Mouse (Mus musculus) liver, embryonic 16.5 days (tissue): ENCODE results near the gene Stk11. TPM values are rescaled to one million over a fixed set of nuclear protein-coding genes. Genes with fewer than 3 reads are reported as not detected.

Experiments
- ATAC-seq: fragments of 200-750 bp; cut with Nextera tagmentation; 2 replicates; pipeline ENCODE4 v1.8.0; 2017; ENCODE audit warnings: low read depth, mild to moderate bottlenecking, moderate number of reproducible peaks, moderate library complexity
- H3K27ac ChIP-seq: fragments of 300-500 bp; sonication (generic); 2 replicates; pipeline ENCODE4 v1.5.1; 2014; ENCODE audit warnings: mild to moderate bottlenecking, low read length
- H3K27me3 ChIP-seq: fragments of 300-500 bp; sonication (generic); 2 replicates; pipeline ENCODE4 v1.6.1; 2014; ENCODE audit warnings: low read depth, low read length, mixed read lengths; ENCODE audit not compliant: control insufficient read depth, insufficient read depth
- H3K36me3 ChIP-seq: fragments of 300-500 bp; sonication (generic); 2 replicates; pipeline ENCODE4 v1.6.1; 2014; ENCODE audit warnings: mild to moderate bottlenecking; ENCODE audit not compliant: control insufficient read depth, insufficient read depth
- H3K4me1 ChIP-seq: fragments of 300-500 bp; sonication (generic); 2 replicates; pipeline ENCODE4 v1.6.1; 2014; ENCODE audit warnings: low read depth, low read length, mixed read lengths; ENCODE audit not compliant: control insufficient read depth
- H3K4me2 ChIP-seq: fragments of 300-500 bp; sonication (generic); 2 replicates; pipeline ENCODE4 v1.6.1; 2014; ENCODE audit warnings: low read depth, low read length, mixed read lengths
- H3K4me3 ChIP-seq: fragments of 300-500 bp; sonication (generic); 2 replicates; pipeline ENCODE4 v1.5.1; 2014; ENCODE audit warnings: low read depth, mild to moderate bottlenecking, low read length
- H3K9ac ChIP-seq: fragments of 300-500 bp; sonication (generic); 2 replicates; pipeline ENCODE4 v1.6.1; 2014; ENCODE audit warnings: low read depth, low read length
- H3K9me3 ChIP-seq: fragments of 300-500 bp; sonication (generic); replicated peaks from 2 replicates; pipeline ENCODE4 v1.6.1; 2016; ENCODE audit warnings: low read length; ENCODE audit not compliant: control insufficient read depth
- WGBS: fragments of 180-500 bp; shearing (Covaris S2); extraction: QIAGEN DNeasy Blood & Tissue Kit; methylation state at CpG from one replicate; pipeline ENCODE4 v1.1.7; 2014; ENCODE audit not compliant: insufficient replicate concordance; 5-methylcytosine and 5-hydroxymethylcytosine counted together
- polyA plus RNA-seq: library from polyadenylated mRNA; unstranded; fragments of >200 nt; fragmentation: Nextera tagmentation; extraction: Ambion mirVana; gene quantifications from 2 replicates; pipeline ENCODE4 v1.2.1, GENCODE M21; 2015

The Stk11 gene
- polyA plus RNA-seq, 1 experiment from 2014 or later: 14.4 TPM

- Histone ChIP-seq H3K9me3 (no peaks in the 10 kb centered on the region), H3K9ac (peak overlapping the region; percentile 23), H3K4me1 (peaks cover 48% of the 10 kb centered on the region), H3K27me3 (peaks cover 54% of the 10 kb centered on the region), H3K4me3 (peak overlapping the region; percentile 26), H3K36me3 (no peaks in the 10 kb centered on the region), H3K27ac (no peak overlapping the region), H3K4me2 (peak overlapping the region; percentile 93)
- no peak for ATAC-seq
- WGBS: 4% methylated on average over 29 of the region's 29 CpGs
Measured at GRCm38 (mm10) chr10:80136952-80137625, 21.5 kb downstream of the Stk11 start.

- ATAC-seq: no peak
- H3K27ac ChIP-seq: no peak overlapping the region
- peaks cover 54% of the 10 kb centered on the region for H3K27me3 ChIP-seq
- H3K9me3 ChIP-seq: no peaks in the 10 kb centered on the region
- no peak overlapping the region for H3K9ac ChIP-seq
- H3K4me2 ChIP-seq: peak overlapping the region; percentile 93
- H3K4me1 ChIP-seq: peaks cover 53% of the 10 kb centered on the region
- peak overlapping the region; percentile 63 for H3K4me3 ChIP-seq
- H3K36me3 ChIP-seq: no peaks in the 10 kb centered on the region
- 6% methylated on average over 30 of the region's 33 CpGs for WGBS
Measured at GRCm38 (mm10) chr10:80137626-80138552, 22.3 kb downstream of the Stk11 start.

DNA sequence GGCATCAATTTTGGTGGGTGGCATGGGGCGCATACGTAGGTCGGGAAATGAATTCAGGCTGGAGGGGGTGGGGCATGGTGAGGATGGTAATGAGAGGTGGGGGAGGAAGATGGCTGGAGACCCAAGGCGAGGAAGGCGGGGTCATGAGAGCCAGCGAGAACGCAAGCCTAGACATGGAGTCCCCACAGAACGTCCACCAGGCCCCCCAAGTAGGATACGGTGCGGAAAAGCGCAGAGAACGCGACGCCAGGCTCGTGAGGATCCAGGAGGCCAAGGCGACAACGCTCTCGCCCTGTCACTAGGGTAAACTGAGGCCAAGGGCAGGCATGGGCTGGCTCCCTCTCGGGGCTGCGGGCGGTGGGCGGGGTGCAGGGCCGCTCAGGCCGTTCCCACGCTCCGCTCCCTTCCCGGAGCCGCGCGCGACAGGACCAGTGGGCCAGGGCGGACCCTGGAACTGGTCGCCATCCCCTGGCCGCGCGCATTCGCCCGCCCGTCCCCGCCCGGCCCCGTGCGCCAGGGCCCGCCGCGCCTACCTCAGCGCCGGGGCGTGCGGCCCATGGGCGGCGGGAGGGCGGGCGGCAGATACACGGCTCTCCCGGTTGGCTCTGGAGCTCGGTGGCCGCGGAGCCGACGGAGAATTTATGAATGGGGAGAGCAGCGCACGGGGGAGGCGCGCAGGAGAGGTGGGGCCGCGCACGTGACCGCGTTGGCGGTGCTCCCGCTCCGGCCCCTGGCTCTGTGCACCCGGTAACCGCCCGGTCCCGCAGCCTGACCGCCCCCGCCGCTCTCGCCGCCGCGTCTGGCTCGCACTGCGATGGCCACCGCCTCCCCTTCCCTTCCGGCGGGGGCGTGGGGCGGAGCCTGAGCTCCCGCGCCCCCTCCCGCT, 23.2 kb downstream of the Stk11 start, which contains the start of gene Atp5d:
Gene Atp5d, plus strand, starts transcription at position 80 of the 886 bp plus-strand sequence.
- H3K27me3 ChIP-seq: peaks cover 54% of the 10 kb centered on the region
- H3K4me1 ChIP-seq: peaks cover 61% of the 10 kb centered on the region
- ATAC-seq: peak; percentile 1; the same call in 1 of the 2 replicates
- peak within 1 kb of the TSS; percentile 56 for H3K9ac ChIP-seq
- 0 out of 2 replicates have a peak within 1 kb of the TSS, but pooled peaks have one; percentile 11 for H3K27ac ChIP-seq
- H3K36me3 ChIP-seq: peaks cover under 1% of the 10 kb centered on the region; the same call in 1 of the 2 replicates
- H3K4me2 ChIP-seq: peak within 1 kb of the TSS; percentile 93
- no peaks in the 10 kb centered on the region for H3K9me3 ChIP-seq
- WGBS: under 1% methylated on average over 87 of the region's 94 CpGs
- peak within 1 kb of the TSS; percentile 63 for H3K4me3 ChIP-seq

- no peaks in the 10 kb centered on the region for H3K9me3 ChIP-seq
- under 1% methylated on average over 9 of the region's 10 CpGs for WGBS
- H3K27ac ChIP-seq: no peak overlapping the region
- peaks cover 54% of the 10 kb centered on the region for H3K27me3 ChIP-seq
- peak overlapping the region; percentile 93 for H3K4me2 ChIP-seq
- peak overlapping the region; percentile 63 for H3K4me3 ChIP-seq
- no peak for ATAC-seq
- H3K9ac ChIP-seq: peak overlapping the region; percentile 56
- H3K4me1 ChIP-seq: peaks cover 64% of the 10 kb centered on the region
- peaks cover 6% of the 10 kb centered on the region for H3K36me3 ChIP-seq
Measured at GRCm38 (mm10) chr10:80139439-80139775, 23.8 kb downstream of the Stk11 start.

GRCm38 (mm10) chr10:80139975-80140665, 24.5 kb downstream of the Stk11 start:
- 67% methylated on average over 11 of the region's 11 CpGs for WGBS
- no peak for ATAC-seq
- no peaks in the 10 kb centered on the region for H3K9me3 ChIP-seq
- H3K4me1 ChIP-seq: peaks cover 67% of the 10 kb centered on the region
- no peak overlapping the region for H3K27ac ChIP-seq
- no peak overlapping the region for H3K4me3 ChIP-seq
- peaks cover 13% of the 10 kb centered on the region for H3K36me3 ChIP-seq
- peaks cover 52% of the 10 kb centered on the region for H3K27me3 ChIP-seq
- H3K4me2 ChIP-seq: 0 out of 2 replicates have a peak overlapping the region, but pooled peaks have one; percentile 93
- H3K9ac ChIP-seq: no peak overlapping the region

DNA sequence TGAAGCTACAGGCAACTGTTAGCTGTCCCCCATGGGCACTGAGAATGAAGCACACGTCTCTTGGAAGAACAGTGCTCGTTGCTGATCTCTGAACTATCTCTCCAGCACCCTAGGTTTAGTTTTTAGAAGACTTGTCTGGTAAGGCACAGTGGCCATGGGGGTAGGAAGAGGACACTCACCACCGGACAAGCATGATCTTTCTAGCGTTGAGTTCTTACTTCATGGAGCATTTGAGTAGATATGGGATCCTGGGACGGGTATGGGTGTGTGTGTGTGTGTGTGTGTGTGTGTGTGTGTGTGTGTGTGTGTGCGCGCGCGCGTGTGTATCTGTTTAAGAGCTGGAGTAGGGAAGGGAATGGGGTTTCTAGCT, 25.0 kb downstream of the Stk11 start, which contains the start of gene Cbarp:
Gene Cbarp, minus strand, starts transcription at position 170 of the 370 bp plus-strand sequence.
- no peak for ATAC-seq
- peaks cover 16% of the 10 kb centered on the region for H3K36me3 ChIP-seq
- peak within 1 kb of the TSS; percentile 87 for H3K27ac ChIP-seq
- peak within 1 kb of the TSS; percentile 67 for H3K9ac ChIP-seq
- peaks cover 48% of the 10 kb centered on the region for H3K27me3 ChIP-seq
- H3K4me3 ChIP-seq: peak within 1 kb of the TSS; percentile 75
- 64% methylated on average over 10 of the region's 10 CpGs for WGBS
- H3K4me1 ChIP-seq: peaks cover 72% of the 10 kb centered on the region
- no peaks in the 10 kb centered on the region for H3K9me3 ChIP-seq
- peak within 1 kb of the TSS; percentile 93 for H3K4me2 ChIP-seq

DNA sequence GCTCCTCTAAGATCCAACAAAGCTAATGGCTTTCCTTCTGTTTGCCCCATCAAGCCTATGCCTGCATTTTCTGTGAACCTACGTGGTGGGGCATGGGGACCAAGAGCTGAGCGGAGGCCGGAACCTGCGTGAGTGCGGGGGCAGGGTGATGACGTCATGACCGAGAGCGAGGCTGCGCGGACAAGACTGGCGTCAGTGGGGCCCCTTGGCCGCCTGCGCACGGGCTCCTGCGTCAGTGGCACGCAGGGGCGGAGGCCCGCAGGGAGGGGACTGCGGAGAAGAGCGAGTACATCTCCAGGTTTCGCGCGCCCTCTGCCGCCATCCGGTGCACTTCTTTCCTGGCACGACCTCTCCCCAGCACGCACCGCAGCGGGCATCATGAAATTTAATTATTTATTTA, 25.6 kb downstream of the Stk11 start:
- ATAC-seq: peak; percentile 75
- 0% methylated on average over 29 of the region's 29 CpGs for WGBS
- Histone ChIP-seq H3K4me2 (peak overlapping the region; percentile 72), H3K4me1 (peaks cover 78% of the 10 kb centered on the region), H3K9me3 (no peaks in the 10 kb centered on the region), H3K27me3 (peaks cover 42% of the 10 kb centered on the region), H3K36me3 (peaks cover 16% of the 10 kb centered on the region), H3K27ac (peak overlapping the region; percentile 87), H3K9ac (peak overlapping the region; percentile 67), H3K4me3 (peak overlapping the region; percentile 75)
